Mouse (Mus musculus) limb, embryonic 14.5 days (tissue): ENCODE measurements around the gene Slc15a3. TPM values are rescaled to one million over a fixed set of nuclear protein-coding genes. Genes with fewer than 3 reads are reported as not detected.

Experiments used
- ATAC-seq: fragments of 200-750 bp; cut with Nextera tagmentation; 2 replicates; pipeline ENCODE4 v1.8.0; 2017; ENCODE audit warnings: low read depth, moderate number of reproducible peaks, moderate TSS enrichment; ENCODE audit not compliant: low FRiP score
- DNase-seq: peaks from one replicate; pipeline ENCODE4 v3.0.0-alpha.2; 2015; ENCODE audit warnings: low spot score
- H3K27ac ChIP-seq: fragments of 300-500 bp; sonication (generic); replicated peaks from 2 replicates; pipeline ENCODE4 v1.5.1; 2014; ENCODE audit warnings: low read depth, mild to moderate bottlenecking, low read length, moderate library complexity, mixed read lengths
- H3K27me3 ChIP-seq: fragments of 300-500 bp; sonication (generic); 2 replicates; pipeline ENCODE4 v1.6.1; 2014; ENCODE audit warnings: low read length, mixed read lengths; ENCODE audit not compliant: control insufficient read depth, insufficient read depth
- H3K36me3 ChIP-seq: fragments of 300-500 bp; sonication (generic); 2 replicates; pipeline ENCODE4 v1.6.1; 2014; ENCODE audit warnings: mild to moderate bottlenecking, low read length, moderate library complexity, mixed read lengths; ENCODE audit not compliant: control insufficient read depth, insufficient read depth
- H3K4me1 ChIP-seq: fragments of 300-500 bp; sonication (generic); 2 replicates; pipeline ENCODE4 v1.6.1; 2014; ENCODE audit warnings: antibody characterized with exemption, low read length, mixed read lengths; ENCODE audit not compliant: control insufficient read depth, insufficient read depth
- H3K4me2 ChIP-seq: fragments of 300-500 bp; sonication (generic); replicated peaks from 2 replicates; pipeline ENCODE4 v1.6.1; 2014; ENCODE audit warnings: low read depth, mild to moderate bottlenecking, low read length, moderate library complexity; ENCODE audit not compliant: severe bottlenecking
- H3K4me3 ChIP-seq: fragments of 300-500 bp; sonication (generic); replicated peaks from 2 replicates; pipeline ENCODE4 v1.5.1; 2014; ENCODE audit warnings: low read length
- H3K9ac ChIP-seq: fragments of 300-500 bp; sonication (generic); 2 replicates; pipeline ENCODE4 v1.6.1; 2014; ENCODE audit warnings: mild to moderate bottlenecking, low read depth, low read length, moderate library complexity; ENCODE audit not compliant: severe bottlenecking
- H3K9me3 ChIP-seq: fragments of 300-500 bp; sonication (generic); 2 replicates; pipeline ENCODE4 v1.6.1; 2016; ENCODE audit warnings: low read length; ENCODE audit not compliant: control insufficient read depth
- POLR2A ChIP-seq: fragments of 200-500 bp; IDR thresholded peaks from 2 replicates; pipeline ENCODE4 v1.8.0; 2012; ENCODE audit warnings: inconsistent platforms, mild to moderate bottlenecking, moderate library complexity, borderline replicate concordance; ENCODE audit not compliant: insufficient read depth, insufficient read length; ENCODE audit errors: extremely low read depth
- WGBS: fragments of 180-500 bp; shearing (Covaris S2); extraction: QIAGEN DNeasy Blood & Tissue Kit; methylation state at CpG from one replicate; pipeline ENCODE4 v1.1.7; 2014; 5-methylcytosine and 5-hydroxymethylcytosine counted together
- polyA plus RNA-seq, 2 experiments: library from polyadenylated mRNA; depleted of rRNA in 1 of 2; stranded (reverse) in 1 of 2; unstranded in 1 of 2; fragments of >200 nt; fragmentation: Nextera tagmentation in 1 of 2; extraction: Ambion mirVana in 1 of 2; gene quantifications; 2 replicates each; pipeline versions ENCODE4 v1.2.1 to v1.2.3; 2012 to 2014

Gene Slc15a3
- polyA plus RNA-seq, 2 experiments: 1.7 to 2.1 TPM

DNA sequence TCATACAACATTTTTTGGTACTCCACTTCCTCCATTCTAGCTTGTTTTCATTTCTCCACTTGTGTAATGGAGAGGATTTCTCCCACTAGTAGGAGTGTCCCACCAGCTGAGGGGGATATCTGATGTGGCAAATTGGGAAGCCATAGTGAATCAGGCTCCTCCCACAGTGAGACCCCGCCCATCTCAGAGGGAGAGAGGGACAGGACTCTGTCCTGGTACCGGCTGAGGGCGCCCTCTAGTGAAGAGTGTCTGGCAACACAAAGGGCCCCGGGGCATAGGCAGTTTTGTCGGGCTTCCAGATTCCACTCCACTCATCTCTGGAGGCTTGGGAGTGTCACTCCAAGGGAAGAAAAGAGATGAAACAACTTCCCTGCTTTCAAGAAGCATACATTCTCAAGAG lies 8.1 kb upstream of the Slc15a3 start:
- H3K36me3 ChIP-seq: no peaks in the 10 kb centered on the region
- H3K9ac ChIP-seq: no peak overlapping the region
- H3K27ac ChIP-seq: no peak overlapping the region
- DNase-seq (peak; percentile 36), ATAC-seq (no peak)
- H3K4me1 ChIP-seq: no peaks in the 10 kb centered on the region
- H3K27me3 ChIP-seq: no peaks in the 10 kb centered on the region
- no peak overlapping the region for H3K4me2 ChIP-seq
- no peak for TF ChIP-seq POLR2A
- no peaks in the 10 kb centered on the region for H3K9me3 ChIP-seq
- H3K4me3 ChIP-seq: no peak overlapping the region
- WGBS: 6% methylated on average over 5 of the region's 5 CpGs

DNA sequence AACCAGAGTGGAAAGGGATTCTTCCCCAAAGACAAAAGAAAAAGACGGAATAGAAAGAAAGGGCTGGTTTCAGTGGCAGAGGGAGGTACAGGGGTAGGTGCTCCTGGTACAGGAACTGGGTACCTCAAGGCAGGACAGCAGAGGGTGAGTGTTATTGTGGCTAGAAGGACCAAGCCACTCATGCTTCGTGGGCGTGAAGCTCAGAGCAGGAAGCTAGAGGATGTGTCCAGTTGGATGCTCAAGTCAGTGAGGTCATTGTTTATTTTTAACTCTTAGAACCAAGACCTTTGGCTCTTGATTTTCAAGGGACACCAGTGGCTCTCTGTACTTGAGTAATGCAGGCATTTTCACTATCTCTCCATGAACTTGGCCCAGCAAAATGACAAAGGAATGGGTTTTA lies 7.5 kb upstream of the Slc15a3 start:
- WGBS: 85% methylated on average over 3 of the region's 3 CpGs

DNA sequence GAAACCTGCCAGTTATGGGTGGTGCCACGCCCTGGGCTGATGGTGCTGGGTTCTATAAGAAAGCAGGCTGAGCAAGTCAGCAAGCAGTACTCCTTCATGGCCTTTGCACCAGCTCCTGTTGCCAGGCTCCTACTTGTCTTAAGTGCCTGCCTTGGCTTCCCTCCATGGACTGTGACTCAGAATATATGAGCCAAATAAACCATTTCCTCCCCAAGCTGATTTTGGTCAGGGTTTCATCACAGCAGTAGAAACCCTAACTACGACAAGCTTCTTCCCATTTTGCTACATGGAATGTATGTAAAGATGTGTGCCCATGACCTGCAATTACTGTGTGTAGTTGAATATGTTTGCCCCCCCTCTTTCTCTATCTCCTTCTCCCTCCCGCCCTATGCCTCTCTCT lies 5.9 kb upstream of the Slc15a3 start:
- H3K4me1 ChIP-seq: no peaks in the 10 kb centered on the region
- no peaks in the 10 kb centered on the region for H3K9me3 ChIP-seq
- no peak overlapping the region for H3K27ac ChIP-seq
- no peaks in the 10 kb centered on the region for H3K36me3 ChIP-seq
- H3K4me2 ChIP-seq: no peak overlapping the region
- no peak overlapping the region for H3K9ac ChIP-seq
- no peak for TF ChIP-seq POLR2A
- WGBS: 64% methylated on average over 3 of the region's 3 CpGs
- no peak overlapping the region for H3K4me3 ChIP-seq
- H3K27me3 ChIP-seq: no peaks in the 10 kb centered on the region
- no peak for ATAC-seq
- no peak for DNase-seq

More for the DNA sequence above, 7.5 kb upstream of the Slc15a3 start:
- Histone ChIP-seq H3K4me2 (no peak overlapping the region), H3K27me3 (no peaks in the 10 kb centered on the region), H3K36me3 (no peaks in the 10 kb centered on the region), H3K4me1 (no peaks in the 10 kb centered on the region), H3K9me3 (no peaks in the 10 kb centered on the region), H3K4me3 (no peak overlapping the region), H3K9ac (no peak overlapping the region), H3K27ac (no peak overlapping the region)
- DNase-seq (no peak), ATAC-seq (no peak)
- no peak for TF ChIP-seq POLR2A

GRCm38 (mm10) chr19:10835671-10836070 lies 3.9 kb upstream of the Slc15a3 start:
- Histone ChIP-seq H3K27me3 (no peaks in the 10 kb centered on the region), H3K36me3 (no peaks in the 10 kb centered on the region), H3K9ac (no peak overlapping the region), H3K4me1 (no peaks in the 10 kb centered on the region), H3K4me3 (no peak overlapping the region), H3K27ac (no peak overlapping the region), H3K4me2 (no peak overlapping the region), H3K9me3 (no peaks in the 10 kb centered on the region)
- TF ChIP-seq POLR2A: no peak
- 61% methylated on average over 3 of the region's 3 CpGs for WGBS
- DNase-seq: no peak
- ATAC-seq: no peak

GRCm38 (mm10) chr19:10841721-10842626 lies 2.4 kb downstream of the Slc15a3 start:
- DNase-seq (no peak), ATAC-seq (no peak)
- H3K4me1 ChIP-seq: no peaks in the 10 kb centered on the region
- no peaks in the 10 kb centered on the region for H3K36me3 ChIP-seq
- no peak overlapping the region for H3K27ac ChIP-seq
- TF ChIP-seq POLR2A: no peak
- H3K4me2 ChIP-seq: no peak overlapping the region
- H3K4me3 ChIP-seq: no peak overlapping the region
- no peaks in the 10 kb centered on the region for H3K27me3 ChIP-seq
- H3K9me3 ChIP-seq: no peaks in the 10 kb centered on the region
- no peak overlapping the region for H3K9ac ChIP-seq
- WGBS: 60% methylated on average over 16 of the region's 16 CpGs

DNA sequence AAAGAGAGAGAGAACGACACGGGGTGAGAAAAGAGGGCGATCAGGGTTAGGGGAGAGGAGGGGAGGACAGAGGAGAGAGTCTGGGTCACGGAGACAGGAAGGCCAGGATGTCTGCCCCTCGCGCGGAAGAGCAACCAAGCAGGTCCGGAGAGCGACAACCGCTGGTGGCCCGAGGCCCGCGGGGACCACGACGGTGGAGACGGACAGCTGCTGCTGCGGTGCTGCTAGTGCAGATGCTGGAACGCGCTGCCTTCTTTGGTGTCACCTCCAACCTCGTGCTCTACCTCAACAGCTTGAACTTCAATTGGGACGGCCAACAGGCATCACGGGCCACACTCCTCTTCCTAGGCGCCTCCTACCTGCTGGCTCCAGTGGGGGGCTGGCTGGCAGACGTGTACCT lies 3.4 kb downstream of the Slc15a3 start:
- ATAC-seq (no peak), DNase-seq (no peak)
- 54% methylated on average over 8 of the region's 24 CpGs for WGBS
- no peaks in the 10 kb centered on the region for H3K27me3 ChIP-seq
- H3K4me2 ChIP-seq: no peak overlapping the region
- H3K9me3 ChIP-seq: no peaks in the 10 kb centered on the region
- no peak overlapping the region for H3K27ac ChIP-seq
- no peak overlapping the region for H3K9ac ChIP-seq
- no peak for TF ChIP-seq POLR2A
- no peaks in the 10 kb centered on the region for H3K36me3 ChIP-seq
- H3K4me1 ChIP-seq: no peaks in the 10 kb centered on the region
- no peak overlapping the region for H3K4me3 ChIP-seq
